Mouse (Mus musculus): ENCODE data around the gene Hist1h2ak.
"Not testable (repeated sequence)": the region's sequence is repeated elsewhere in the genome, so short reads cannot be mapped to it uniquely, and the experiment has no call there.

Hist1h2ak gene

GRCm38 (mm10) chr13:21755707-21756106 lies 2.1 kb upstream of the Hist1h2ak start:
- no peak for DNase-seq (ENCODE audit: low read depth, low spot score)

GRCm38 (mm10) chr13:21754294-21755001 lies 821 bp upstream of the Hist1h2ak start:
- DNase-seq (ENCODE audit: low read depth, low spot score), result not testable (repeated sequence)

DNA sequence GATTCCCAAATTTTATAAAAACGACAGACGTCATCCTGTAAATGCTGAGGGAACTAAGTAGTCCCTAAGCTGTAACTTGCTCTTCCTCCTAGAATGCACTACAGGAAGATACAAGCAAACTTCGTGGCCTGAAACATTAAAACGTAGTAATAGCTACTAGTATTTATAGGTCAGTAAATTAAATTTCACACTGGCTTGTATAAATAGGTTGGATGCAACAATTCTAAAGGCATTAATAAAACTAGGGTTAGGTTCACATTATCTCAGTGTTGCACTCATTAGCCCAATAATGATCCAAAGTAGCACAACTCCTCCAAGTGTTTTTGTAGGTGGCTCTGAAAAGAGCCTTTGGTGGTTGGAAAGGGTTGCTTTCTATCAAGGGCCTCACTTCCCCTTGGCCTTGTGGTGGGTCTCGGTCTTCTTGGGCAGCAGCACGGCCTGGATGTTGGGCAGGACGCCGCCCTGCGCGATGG lies 540 bp downstream of the Hist1h2ak start:
- no peak for DNase-seq (ENCODE audit: low read depth, low spot score)

DNA sequence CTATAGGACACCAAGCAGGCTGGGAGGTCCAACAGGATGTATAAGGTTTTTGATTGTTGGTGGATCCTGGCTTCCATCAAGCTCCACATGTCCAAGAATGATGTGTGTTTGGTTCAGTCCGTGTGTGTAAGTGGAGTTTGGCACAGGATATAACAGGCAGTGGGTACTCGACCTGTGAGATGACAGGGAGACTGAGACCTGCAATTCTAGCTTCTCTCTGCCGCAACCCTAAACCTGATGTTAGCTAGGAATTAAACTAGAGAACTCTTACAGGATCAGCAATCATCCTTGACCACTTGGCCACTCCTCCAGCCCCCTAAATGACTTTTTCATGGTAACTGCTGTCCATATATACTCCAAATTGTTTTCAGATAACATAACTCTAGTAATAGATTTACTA lies 1.3 kb downstream of the Hist1h2ak start:
- DNase-seq (ENCODE audit: low read depth, low spot score), result no peak

DNA sequence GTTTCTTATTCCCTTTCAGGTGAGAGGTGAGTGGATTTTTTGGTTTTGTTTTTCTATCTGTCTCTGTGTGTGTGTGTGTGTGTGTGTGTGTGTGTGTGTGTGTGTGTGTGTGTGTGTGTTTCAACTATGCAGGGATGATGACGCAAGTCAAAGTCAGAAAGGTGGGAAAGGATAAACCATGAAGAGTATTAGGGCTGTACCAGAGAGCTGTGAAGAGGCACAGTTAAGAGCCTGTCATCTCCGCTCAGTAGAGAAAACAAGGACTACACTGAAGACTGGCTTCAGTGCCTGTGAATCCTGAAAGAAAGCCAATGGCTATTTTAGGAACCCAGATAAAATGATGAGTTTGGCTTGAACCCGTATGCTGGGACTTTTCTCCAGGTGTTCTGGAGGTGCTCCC lies 1.8 kb downstream of the Hist1h2ak start:
- DNase-seq (ENCODE audit: low read depth, low spot score), result no peak

GRCm38 (mm10) chr13:21751417-21751816 lies 2.2 kb downstream of the Hist1h2ak start:
- no peak for DNase-seq (ENCODE audit: low read depth, low spot score)

GRCm38 (mm10) chr13:21750159-21751017 lies 3.2 kb downstream of the Hist1h2ak start, which contains the start of gene Hist1h4k:
TSS of gene Hist1h4k (minus strand) at chr13:21750505.
- peak; percentile 69 for DNase-seq (ENCODE audit: low read depth, low spot score)

DNA sequence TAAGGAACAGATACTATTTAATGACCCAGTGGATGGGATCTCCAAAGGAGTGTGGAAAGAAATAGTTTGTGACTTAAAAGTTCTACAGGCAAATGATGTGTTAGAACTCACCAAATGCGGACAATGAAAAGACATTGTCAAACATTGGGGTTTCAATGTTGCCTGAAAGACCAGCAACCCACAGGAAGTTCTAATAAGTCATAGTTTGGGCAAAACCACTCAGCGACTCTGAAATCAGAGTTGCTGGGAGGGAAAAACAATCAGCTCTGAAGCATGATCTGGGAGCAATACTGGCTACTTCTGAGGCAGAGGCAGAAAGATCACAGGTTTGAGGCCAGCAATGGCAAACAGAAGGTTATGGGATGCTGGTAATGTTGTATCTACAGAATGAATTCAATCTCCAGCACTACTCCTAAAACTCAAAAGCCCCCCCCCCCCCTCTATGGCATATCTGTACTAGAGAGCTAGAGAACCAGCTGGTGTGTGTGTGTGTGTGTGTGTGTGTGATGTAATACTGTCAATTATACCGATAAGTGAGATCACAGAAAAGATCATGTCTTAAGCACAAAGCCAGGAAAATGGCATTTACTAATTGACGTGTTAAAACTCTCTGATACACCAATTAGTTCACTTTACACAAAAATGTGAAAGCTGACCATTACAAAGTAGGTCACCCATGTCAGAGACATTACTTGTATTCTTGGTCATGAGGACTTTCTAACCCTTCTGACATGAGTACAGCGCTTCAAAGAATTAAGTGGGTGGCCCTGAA lies 4.1 kb downstream of the Hist1h2ak start:
- no peak for DNase-seq (ENCODE audit: low read depth, low spot score)

DNA sequence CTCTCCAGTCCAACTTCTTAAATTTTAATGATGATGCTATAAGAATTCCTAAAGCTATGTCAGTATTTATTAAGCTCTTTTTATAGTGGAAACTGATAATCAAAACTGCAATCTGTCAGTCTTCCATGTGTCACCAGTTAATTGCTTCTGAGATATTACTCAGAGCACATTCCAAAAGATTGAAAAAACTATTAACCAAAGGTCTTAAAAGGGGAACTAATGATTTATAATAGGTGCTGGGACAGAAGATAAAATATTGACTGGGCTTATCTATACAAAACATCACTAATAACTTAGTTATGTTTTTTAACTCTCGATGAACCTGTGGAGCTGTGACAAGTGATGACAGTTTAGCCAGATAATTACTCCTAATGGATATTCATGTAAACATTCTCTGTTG lies 8.6 kb downstream of the Hist1h2ak start:
- DNase-seq (ENCODE audit: low read depth, low spot score), result no peak

DNA sequence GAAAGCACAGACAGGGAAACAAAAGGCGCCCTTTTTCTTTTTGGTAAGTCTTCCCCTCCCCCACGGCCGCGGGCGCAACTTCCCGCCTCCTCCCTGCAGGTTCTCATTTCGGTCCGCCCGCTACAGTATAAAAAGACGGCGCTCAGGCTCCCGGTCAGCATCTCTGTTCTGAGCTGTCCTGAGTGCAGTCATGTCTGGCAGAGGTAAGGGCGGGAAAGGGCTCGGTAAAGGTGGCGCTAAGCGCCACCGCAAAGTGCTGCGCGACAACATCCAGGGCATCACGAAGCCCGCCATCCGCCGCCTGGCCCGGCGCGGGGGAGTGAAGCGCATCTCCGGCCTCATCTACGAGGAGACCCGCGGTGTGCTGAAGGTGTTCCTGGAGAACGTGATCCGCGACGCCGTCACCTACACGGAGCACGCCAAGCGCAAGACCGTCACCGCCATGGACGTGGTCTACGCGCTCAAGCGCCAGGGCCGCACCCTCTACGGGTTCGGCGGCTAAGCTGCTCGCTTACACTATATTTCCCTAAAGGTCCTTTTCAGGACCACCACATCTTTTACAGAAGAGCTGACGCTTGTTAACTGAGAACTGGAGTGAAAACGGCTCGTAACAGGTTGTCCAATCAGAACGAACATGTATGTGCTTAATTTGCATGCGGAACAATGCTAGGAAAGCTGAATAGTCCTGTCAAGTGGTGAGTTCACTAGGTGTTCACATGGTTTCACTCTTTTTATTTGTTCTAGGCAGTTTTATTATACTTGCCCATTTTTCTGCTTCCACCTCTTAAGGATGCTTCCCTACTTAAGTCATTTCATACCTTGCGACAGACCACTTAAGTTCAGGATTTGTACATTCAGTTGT lies 18.5 kb downstream of the Hist1h2ak start, which contains the start of gene Hist1h4j:
Gene Hist1h4j (plus strand): TSS at position 159 of the 862 bp plus-strand sequence.
- DNase-seq (ENCODE audit: low read depth, low spot score), result peak; percentile 70

- DNase-seq (ENCODE audit: low read depth, low spot score), result peak; percentile 80
Observed at GRCm38 (mm10) chr13:21734010-21734905, 19.4 kb downstream of the Hist1h2ak start.

DNA sequence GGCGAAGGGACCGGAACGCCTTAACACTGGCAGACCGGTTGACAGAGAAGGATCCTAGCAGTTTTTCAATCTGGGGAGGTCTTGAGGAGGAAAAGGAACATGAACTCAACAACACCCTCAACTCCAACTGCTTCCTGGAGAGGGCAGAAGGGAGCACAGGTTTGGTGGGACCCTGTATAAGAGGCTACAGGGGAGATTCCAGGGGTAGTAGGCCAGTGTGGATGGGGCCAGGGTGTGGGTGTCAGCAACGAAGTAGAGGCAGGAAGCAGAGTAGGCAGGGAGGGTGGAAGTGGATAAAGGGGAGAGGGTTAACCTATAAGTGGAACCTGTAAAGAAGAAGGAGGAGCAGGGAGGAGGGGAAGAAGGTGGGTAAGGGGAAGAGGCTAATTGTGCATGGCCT lies 20.2 kb downstream of the Hist1h2ak start:
- no peak for DNase-seq (ENCODE audit: low read depth, low spot score)

DNA sequence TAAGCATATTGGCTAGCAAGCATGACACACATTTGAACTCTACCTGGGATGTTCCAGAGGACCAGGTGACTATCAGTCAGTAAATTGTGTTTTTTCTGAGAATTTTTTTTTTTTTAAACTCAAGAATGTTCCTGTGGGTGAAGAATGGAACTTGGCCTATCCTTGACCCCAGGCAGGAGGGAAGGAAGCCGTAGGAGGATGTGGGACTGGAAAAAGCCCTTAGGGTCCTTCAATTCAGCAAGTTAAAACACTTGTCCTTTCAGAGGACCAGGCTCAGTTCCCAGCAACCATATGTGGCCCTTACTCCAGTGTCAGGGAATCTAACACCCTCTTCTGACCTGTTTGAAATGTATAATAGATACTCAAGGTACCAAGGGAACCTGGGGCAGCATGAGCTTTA lies 24.1 kb downstream of the Hist1h2ak start:
- no peak for DNase-seq (ENCODE audit: low read depth, low spot score)

DNA sequence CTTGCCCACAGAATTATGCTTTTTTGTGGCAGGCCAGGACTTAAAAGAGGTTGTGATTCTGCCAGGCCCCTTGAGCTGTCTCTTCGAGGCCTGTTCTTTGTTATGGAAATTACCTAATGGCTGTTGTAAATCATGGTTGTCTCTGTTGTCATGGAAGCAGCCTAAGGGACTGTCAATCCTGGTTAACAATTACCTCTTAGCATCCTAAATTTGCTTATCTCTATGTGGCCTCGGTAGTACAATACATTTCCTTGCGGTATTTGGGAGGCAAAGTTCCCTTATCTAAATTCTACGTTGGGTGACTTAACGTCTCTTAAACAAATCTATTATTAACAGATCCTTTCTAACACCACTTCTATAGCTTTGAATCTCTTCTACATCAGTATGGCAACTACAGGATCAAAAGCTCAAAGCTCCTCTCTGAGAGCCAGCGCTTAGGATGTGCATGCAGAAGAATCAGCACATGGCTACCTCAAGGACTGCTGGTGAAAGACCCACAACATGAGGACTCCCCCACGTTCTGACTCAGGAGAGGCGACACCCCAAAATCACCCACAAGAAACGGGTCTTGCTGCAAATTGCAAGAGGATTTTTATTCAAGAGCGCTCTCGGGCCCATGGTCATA lies 25.6 kb downstream of the Hist1h2ak start:
- DNase-seq (ENCODE audit: low read depth, low spot score), result no peak

DNA sequence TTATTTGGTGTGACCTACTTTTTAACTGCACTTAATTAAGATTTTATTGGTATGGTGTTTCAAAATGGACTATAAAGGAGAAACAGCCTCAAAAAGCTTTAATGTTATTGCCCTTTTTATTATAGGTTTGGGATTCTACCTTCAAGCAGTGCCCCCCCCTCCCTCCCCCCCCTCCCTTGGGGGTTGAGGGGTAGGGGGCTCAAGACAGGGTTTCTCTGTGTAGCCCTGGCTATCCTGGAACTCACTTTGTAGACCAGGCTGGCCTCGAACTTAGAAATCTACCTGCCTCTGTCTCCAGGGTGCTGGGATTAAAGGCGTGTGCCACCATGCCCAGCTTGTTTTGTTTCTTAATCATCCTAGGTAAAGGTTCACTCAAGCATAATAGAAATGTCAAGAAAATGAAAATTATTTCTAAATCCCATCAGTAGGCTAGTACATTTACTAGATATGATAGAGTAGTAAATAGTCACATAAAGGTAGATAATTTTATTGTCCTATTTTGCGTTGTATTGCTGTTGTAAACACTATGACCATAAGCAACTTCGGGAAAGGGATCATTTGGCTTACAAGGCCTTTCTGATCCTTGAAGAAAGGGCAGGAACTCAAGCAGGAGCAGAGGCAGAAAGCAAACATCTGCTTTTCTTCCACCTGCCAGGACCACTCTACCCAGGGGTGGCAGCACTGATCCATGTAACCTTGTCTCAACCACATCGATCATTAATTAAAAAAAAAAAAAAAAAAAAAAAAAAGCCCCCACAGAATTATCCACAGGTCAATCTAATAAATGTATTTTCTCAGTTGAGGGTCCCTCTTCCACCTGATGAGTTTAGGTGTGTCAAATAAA lies 30.4 kb downstream of the Hist1h2ak start:
- DNase-seq (ENCODE audit: low read depth, low spot score), result no peak

GRCm38 (mm10) chr13:21722373-21722925 lies 31.2 kb downstream of the Hist1h2ak start:
- DNase-seq (ENCODE audit: low read depth, low spot score), result no peak

DNA sequence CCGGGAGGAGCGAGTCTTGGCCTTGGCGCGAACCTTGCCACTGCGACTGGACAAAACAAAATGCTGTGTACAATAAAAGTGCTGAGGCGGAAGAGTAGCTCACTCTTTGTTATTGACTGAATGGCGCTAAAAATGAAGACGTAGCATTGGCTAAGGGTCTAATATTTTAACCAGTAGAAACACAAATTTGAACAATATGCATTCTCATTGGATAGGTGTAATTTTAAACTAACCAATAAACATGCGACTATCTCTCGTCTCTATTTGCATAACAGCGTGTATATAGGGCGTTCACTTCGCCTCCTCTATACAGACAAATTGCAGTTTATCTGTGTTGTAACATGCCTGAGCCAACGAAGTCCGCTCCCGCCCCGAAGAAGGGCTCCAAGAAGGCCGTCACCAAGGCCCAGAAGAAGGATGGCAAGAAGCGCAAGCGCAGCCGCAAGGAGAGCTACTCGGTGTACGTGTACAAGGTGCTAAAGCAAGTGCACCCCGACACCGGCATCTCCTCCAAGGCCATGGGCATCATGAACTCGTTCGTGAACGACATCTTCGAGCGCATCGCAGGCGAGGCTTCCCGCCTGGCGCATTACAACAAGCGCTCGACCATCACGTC lies 31.8 kb downstream of the Hist1h2ak start, which contains the start of gene Hist1h2bm:
Gene Hist1h2bm (plus strand): TSS at position 288 of the 616 bp plus-strand sequence.
- peak; percentile 73 for DNase-seq (ENCODE audit: low read depth, low spot score)
